Mouse (Mus musculus): ENCODE results near the gene Pde1c. TPM values are rescaled to one million over a fixed set of nuclear protein-coding genes. Genes with fewer than 3 reads are reported as not detected.

The Pde1c gene
- polyA plus RNA-seq, 1 experiment from 2014 or later, result 9.3 TPM

DNA sequence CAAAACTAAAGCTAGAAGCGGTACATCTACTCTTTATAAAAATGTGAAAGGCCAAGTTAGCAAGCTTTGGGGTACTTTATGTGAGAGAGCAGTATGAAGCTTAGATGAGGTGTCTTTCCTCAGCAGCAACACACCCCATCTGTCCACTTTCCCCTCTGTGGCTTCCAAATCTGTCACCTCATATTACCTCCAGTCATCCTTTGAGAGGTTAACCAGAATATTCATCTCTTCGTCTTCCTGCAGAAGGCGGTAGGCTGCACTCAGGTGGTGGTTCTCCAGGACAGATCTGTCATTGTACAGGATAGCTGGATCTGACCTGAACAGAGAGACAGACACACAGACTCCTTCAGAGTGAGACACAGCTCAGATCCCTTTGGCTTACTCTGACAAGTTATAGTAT is 412.1 kb downstream of the Pde1c start:
- H3K9me3 ChIP-seq, result no peaks in the 10 kb centered on the region
- no peaks in the 10 kb centered on the region for H3K36me3 ChIP-seq (replicated peaks)
- H3K27ac ChIP-seq, result no peak overlapping the region
- H3K4me2 ChIP-seq, result no peak overlapping the region
- H3K4me3 ChIP-seq (replicated peaks), result no peak overlapping the region
- no peak for ATAC-seq (ENCODE audit: low FRiP score)
- no peaks in the 10 kb centered on the region for H3K27me3 ChIP-seq
- no peaks in the 10 kb centered on the region for H3K4me1 ChIP-seq
- no peak overlapping the region for H3K9ac ChIP-seq
- WGBS, result 94% methylated on average over 3 of the region's 3 CpGs

DNA sequence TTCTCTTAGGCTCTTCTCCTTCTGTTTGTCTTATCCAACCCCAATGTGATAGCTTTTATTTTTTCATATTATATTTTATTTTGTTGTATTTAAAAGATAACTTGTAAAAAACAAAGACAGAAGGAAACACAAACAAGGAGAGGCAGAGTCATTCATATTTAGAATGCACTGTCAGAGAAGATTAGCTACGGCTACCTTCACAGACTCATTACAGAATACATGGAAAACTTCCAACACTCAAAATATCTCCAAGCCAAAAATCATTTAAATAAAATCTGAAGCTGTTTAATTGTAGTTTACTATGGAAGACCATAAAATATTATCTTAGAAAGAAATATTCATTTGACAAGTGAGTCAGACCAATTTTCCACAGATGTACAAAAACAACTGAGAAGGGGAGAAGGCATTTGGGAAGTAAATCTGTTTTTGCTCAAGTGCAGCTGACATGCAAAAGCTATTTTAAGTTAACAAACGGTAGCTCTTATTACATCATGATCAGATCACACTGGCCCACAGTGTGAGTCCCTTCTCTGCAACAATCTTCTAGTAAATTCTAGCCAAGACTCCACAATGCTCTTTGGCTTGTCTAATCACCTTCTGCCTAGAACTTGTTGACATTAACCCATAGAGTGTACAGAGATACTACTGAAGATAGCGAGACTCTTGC is 438.3 kb downstream of the Pde1c start:
- no peaks in the 10 kb centered on the region for H3K4me1 ChIP-seq
- 87% methylated on average over 3 of the region's 3 CpGs for WGBS
- no peak for ATAC-seq (ENCODE audit: low FRiP score)

DNA sequence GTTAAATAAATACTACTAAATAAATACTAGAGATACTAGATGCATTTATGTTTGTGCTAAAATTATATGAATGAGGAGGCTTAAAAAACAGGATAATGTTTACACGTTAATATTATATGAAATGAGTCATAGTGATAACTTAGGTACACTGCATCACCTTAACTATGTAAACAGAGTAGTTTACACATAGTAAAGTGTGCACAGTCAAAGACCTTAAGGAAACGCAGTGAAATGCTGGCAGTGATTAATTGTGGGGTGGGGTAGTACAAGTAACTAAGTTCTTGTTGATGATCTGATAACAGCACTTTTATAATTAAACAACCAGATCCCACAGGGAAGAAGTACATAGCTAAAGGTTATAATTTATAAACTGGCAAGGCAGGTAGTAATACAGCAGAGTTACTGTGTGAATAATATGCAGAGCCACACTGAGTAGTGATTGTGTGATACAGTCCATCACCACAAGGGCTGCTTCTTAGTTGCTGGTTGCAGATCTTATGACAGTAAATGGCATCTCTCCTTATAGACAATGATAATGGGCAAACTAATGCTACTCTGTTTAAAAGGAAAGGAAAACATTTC is 469.3 kb downstream of the Pde1c start:
- Histone ChIP-seq H3K9ac (no peak overlapping the region), H3K4me1 (no peaks in the 10 kb centered on the region), H3K27ac (no peak overlapping the region), H3K4me2 (no peak overlapping the region), H3K9me3 (peaks cover 6% of the 10 kb centered on the region; the same call in 1 of the 2 replicates), H3K27me3 (no peaks in the 10 kb centered on the region), H3K36me3 (replicated peaks) (no peaks in the 10 kb centered on the region), H3K4me3 (replicated peaks) (no peak overlapping the region)
- 94% methylated on average over 2 of the region's 2 CpGs for WGBS
- no peak for ATAC-seq (ENCODE audit: low FRiP score)

More for the DNA sequence above, 438.3 kb downstream of the Pde1c start:
- Histone ChIP-seq H3K27me3 (no peaks in the 10 kb centered on the region), H3K4me3 (replicated peaks) (no peak overlapping the region), H3K9me3 (no peaks in the 10 kb centered on the region), H3K4me2 (no peak overlapping the region), H3K9ac (no peak overlapping the region), H3K36me3 (replicated peaks) (no peaks in the 10 kb centered on the region), H3K27ac (no peak overlapping the region)

DNA sequence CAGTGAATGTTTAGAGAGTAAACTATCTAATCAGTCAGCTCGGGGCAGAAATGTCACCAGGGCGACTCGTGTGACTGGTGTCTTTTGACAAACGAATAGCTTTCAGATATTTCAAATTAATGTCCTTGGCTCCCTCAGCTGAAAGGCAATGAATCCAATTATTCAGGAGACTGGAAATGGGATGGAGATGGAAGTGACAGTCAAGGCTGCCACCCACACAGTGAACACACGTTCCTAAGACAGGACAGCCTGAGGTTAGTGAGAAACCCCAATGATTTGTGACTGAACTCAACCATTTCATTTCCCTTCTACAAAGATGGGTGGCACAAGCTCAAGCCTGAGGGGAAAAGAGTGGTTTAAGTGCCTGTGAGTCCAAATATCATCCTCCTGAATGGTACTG is 470.5 kb downstream of the Pde1c start:
- no peak for ATAC-seq (ENCODE audit: low FRiP score)
- H3K4me3 ChIP-seq (replicated peaks), result no peak overlapping the region
- no peaks in the 10 kb centered on the region for H3K36me3 ChIP-seq (replicated peaks)
- no peaks in the 10 kb centered on the region for H3K4me1 ChIP-seq
- no peaks in the 10 kb centered on the region for H3K27me3 ChIP-seq
- H3K27ac ChIP-seq, result no peak overlapping the region
- peaks cover 6% of the 10 kb centered on the region; the same call in 1 of the 2 replicates for H3K9me3 ChIP-seq
- WGBS, result 82% methylated on average over 5 of the region's 5 CpGs
- H3K9ac ChIP-seq, result no peak overlapping the region
- no peak overlapping the region for H3K4me2 ChIP-seq

DNA sequence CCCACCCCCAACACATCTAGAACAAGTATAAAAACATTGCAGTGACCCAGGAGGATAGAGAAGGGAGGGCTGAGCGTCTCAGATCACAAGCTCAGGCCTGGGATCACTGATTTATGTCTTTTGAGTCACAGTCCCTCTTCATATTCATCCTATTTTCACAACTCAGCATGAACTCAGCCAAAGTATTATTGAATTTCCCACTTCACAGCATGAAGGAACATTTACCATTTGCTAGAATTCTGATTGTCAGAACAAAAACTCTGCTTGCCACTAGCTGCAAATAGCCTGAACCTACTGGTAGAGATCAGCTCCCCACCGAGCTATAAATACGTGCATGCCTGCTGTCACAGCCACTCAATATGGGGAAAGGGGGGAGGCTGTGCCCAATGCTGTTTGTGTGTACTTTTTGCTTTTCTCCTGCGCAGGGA is 492.5 kb downstream of the Pde1c start:
- Histone ChIP-seq H3K36me3 (replicated peaks) (no peaks in the 10 kb centered on the region), H3K4me3 (replicated peaks) (no peak overlapping the region), H3K4me2 (no peak overlapping the region), H3K9ac (no peak overlapping the region), H3K27me3 (no peaks in the 10 kb centered on the region), H3K27ac (no peak overlapping the region), H3K4me1 (no peaks in the 10 kb centered on the region; the same call in 1 of the 2 replicates), H3K9me3 (no peaks in the 10 kb centered on the region)
- ATAC-seq (ENCODE audit: low FRiP score), result peak; percentile 58; the same call in 1 of the 2 replicates
- 26% methylated on average over 4 of the region's 4 CpGs for WGBS

DNA sequence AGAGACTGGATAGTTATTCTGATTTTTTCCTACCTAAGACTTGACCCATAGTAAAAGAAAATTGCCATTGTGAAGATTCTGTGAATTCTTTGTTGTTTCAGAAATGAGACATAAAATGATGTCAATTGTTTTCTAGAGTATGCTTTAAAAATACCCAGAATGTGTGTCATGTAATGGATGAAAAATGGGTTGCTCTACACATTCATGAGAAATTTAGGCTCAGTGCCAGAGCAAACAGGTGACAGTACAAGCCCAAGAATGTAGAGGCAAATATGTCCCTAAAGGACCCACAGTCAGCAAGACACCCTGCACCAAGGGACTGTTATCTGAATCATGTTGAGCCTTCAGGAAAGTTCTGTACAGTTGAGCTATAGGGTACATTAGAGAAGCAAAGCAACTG is 500.4 kb downstream of the Pde1c start:
- no peak for ATAC-seq (ENCODE audit: low FRiP score)
- Histone ChIP-seq H3K4me1 (no peaks in the 10 kb centered on the region), H3K4me2 (no peak overlapping the region), H3K9me3 (no peaks in the 10 kb centered on the region), H3K27me3 (no peaks in the 10 kb centered on the region), H3K9ac (no peak overlapping the region), H3K4me3 (replicated peaks) (no peak overlapping the region), H3K36me3 (replicated peaks) (no peaks in the 10 kb centered on the region), H3K27ac (no peak overlapping the region)

DNA sequence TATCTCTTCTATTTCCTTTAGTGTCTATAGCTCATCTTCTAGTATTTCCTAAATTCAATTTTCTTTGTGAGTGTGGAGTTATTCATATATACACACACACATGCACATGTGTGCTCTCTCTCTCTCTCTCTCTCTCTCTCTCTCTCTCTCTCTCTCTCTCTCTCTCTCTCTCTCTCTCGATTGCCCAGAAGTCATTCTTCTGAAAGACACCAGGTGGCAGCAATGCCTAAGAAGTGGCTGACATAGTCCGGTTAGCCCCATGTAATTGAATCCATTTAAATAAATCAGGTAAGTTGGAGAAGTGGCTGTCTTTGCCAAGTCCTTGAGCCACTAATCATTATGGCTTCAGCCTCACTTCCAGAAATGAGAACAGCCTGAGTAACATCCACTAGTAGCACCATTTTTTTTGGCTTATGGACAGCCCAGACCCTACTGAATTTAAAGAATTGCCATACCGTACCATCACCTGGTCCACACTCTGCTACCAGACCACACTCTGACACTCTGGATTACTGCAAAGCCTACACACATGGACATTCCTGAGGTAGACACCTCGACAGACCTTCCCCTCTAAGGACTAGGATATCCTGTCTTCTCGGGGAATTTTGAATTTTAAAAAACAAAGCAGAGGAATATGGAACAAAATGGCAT is 502.1 kb downstream of the Pde1c start:
- H3K4me3 ChIP-seq (replicated peaks), result no peak overlapping the region

DNA sequence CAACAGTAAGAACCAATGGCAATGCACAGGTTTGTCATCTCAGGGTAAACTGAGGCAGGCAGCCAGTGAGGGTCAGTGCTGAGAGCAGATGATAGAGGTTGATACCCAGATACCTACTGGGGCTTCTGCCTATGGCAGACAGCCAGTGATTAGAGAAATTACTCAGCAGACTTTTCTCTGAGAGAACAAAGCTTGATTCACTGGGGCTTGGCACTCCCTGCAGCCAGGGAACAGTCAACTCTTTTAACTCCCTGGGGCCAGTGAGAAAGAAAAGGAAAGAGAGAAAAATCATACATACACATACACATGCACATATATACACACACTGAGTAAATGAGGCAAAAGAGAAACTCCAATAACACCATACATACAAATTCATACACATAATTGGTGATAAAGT is 505.2 kb downstream of the Pde1c start:
- H3K4me1 ChIP-seq, result no peaks in the 10 kb centered on the region
- H3K4me2 ChIP-seq, result no peak overlapping the region
- no peak overlapping the region for H3K4me3 ChIP-seq (replicated peaks)
- H3K27me3 ChIP-seq, result no peaks in the 10 kb centered on the region
- H3K27ac ChIP-seq, result no peak overlapping the region
- no peaks in the 10 kb centered on the region for H3K9me3 ChIP-seq
- H3K9ac ChIP-seq, result no peak overlapping the region
- ATAC-seq (ENCODE audit: low FRiP score), result no peak
- H3K36me3 ChIP-seq (replicated peaks), result no peaks in the 10 kb centered on the region

More for the DNA sequence above, 502.1 kb downstream of the Pde1c start:
- Histone ChIP-seq H3K27me3 (no peaks in the 10 kb centered on the region), H3K36me3 (replicated peaks) (no peaks in the 10 kb centered on the region), H3K4me2 (no peak overlapping the region), H3K4me1 (no peaks in the 10 kb centered on the region), H3K9me3 (no peaks in the 10 kb centered on the region), H3K9ac (no peak overlapping the region), H3K27ac (no peak overlapping the region)
- 41% methylated on average over 5 of the region's 5 CpGs for WGBS
- ATAC-seq (ENCODE audit: low FRiP score), result peak; percentile 75

DNA sequence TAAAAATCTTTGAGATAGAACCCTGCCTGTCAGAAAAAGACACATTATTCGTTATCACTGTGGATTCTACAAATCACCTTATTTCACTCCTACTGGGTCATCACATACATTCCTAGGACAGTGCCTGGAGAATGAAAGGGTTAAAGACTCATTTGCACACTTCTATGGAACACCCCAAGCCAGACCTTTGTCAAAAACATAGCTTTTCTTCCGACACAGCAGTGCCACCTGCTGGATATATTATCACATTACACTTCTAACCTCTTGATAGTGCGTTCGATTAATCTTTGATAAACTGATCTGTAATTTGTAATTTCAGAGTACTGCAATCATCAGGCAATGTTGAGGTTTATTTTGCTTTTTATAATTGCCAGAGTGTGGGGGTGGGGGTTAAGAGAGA is 519.8 kb downstream of the Pde1c start:
- Histone ChIP-seq H3K9me3 (no peaks in the 10 kb centered on the region), H3K9ac (no peak overlapping the region), H3K4me1 (no peaks in the 10 kb centered on the region), H3K36me3 (replicated peaks) (no peaks in the 10 kb centered on the region), H3K4me3 (replicated peaks) (no peak overlapping the region), H3K4me2 (no peak overlapping the region), H3K27me3 (no peaks in the 10 kb centered on the region), H3K27ac (no peak overlapping the region)
- 36% methylated on average over 4 of the region's 4 CpGs for WGBS
- ATAC-seq (ENCODE audit: low FRiP score), result peak; percentile 58; the same call in 1 of the 2 replicates

DNA sequence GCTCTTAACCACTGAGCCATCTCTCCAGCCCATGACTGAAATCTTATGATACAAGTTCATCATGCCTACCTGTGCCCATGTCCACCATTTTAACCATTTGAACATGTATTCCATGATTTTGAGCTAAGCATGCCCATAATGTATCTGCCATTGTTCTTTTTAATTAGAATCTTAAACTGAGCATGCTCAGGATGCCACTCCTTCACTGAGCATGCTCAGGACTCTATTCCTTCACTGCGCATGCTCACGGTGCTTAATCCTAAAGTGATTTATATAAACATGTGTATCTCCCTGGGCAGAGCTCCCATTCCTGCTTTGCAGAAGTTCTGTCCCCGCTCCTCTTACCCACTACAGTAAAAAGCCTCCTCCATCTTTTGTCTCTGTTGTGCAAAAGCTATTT is 520.3 kb downstream of the Pde1c start:
- no peak overlapping the region for H3K4me2 ChIP-seq
- no peak for ATAC-seq (ENCODE audit: low FRiP score)
- H3K27me3 ChIP-seq, result no peaks in the 10 kb centered on the region
- no peak overlapping the region for H3K4me3 ChIP-seq (replicated peaks)
- H3K27ac ChIP-seq, result no peak overlapping the region
- no peaks in the 10 kb centered on the region for H3K9me3 ChIP-seq
- 89% methylated on average over 3 of the region's 3 CpGs for WGBS
- no peak overlapping the region for H3K9ac ChIP-seq
- no peaks in the 10 kb centered on the region for H3K4me1 ChIP-seq
- no peaks in the 10 kb centered on the region for H3K36me3 ChIP-seq (replicated peaks)

DNA sequence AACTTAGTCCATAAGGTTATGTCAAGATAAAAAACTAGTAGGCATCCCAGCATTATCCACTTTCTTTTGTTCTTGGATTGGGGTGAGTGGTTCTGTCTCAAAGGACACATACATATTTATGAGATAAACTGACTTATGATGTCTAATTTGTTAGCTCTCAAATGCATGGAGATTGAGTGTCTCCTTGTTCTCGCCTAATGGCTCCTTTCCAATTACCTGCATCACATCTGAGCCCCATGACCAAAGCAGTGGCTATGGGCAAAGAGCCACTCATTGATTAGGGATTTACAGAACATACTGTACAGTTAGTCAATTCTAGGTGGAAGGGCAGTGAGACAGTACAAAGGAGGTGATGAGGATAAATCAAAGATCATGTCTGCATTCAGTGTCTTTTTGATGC is 524.2 kb downstream of the Pde1c start:
- no peak overlapping the region for H3K27ac ChIP-seq
- H3K9me3 ChIP-seq, result no peaks in the 10 kb centered on the region
- no peaks in the 10 kb centered on the region for H3K4me1 ChIP-seq
- H3K4me3 ChIP-seq (replicated peaks), result no peak overlapping the region
- H3K4me2 ChIP-seq, result no peak overlapping the region
- H3K36me3 ChIP-seq (replicated peaks), result no peaks in the 10 kb centered on the region
- no peaks in the 10 kb centered on the region for H3K27me3 ChIP-seq
- H3K9ac ChIP-seq, result no peak overlapping the region
- ATAC-seq (ENCODE audit: low FRiP score), result no peak
- 79% methylated on average over 1 of the region's 1 CpGs for WGBS

DNA sequence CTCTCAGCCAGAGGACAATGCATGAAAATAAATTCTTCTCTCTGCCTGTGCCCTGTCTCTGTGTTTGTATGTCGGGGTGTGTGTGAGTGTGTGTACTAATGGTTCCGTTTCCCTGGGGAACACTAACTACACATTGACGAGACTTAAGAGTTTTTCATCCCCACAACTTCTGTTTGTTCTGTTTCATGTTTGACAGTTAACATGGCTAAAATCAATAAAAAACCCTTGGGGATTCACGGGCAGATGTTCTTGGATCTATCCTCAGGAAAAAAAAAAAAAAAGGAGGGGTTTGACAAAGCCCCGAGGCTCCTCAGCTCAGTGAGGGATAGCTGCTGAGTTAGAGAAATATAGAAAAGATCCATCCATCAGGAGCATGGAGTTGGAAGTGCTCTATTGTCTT is 524.6 kb downstream of the Pde1c start:
- Histone ChIP-seq H3K4me1 (no peaks in the 10 kb centered on the region), H3K9ac (no peak overlapping the region), H3K4me2 (no peak overlapping the region), H3K27ac (no peak overlapping the region), H3K27me3 (no peaks in the 10 kb centered on the region), H3K36me3 (replicated peaks) (no peaks in the 10 kb centered on the region), H3K9me3 (no peaks in the 10 kb centered on the region), H3K4me3 (replicated peaks) (no peak overlapping the region)
- peak; percentile 39; the same call in 1 of the 2 replicates for ATAC-seq (ENCODE audit: low FRiP score)
- WGBS, result 76% methylated on average over 5 of the region's 5 CpGs

Data from forebrain, embryonic 12.5 days (tissue).